8 mouse cellular contexts compared by ENCODE assay signal in genomic region chr2:31974809-31975371, GRCm38 (mm10). TPM values are rescaled to one million over a fixed set of nuclear protein-coding genes. Genes with fewer than 3 reads are reported as not detected.
DNase-seq lines count a peak whose midpoint lies in the region; ATAC-seq and TF ChIP-seq lines count a peak whose summit lies in the region.

No protein-coding gene starts in this region.

- TF ChIP-seq CTCF in gastrocnemius, adult 2 months (IDR thresholded peaks at IDR 0.05): no peak
- no peak for TF ChIP-seq CTCF in embryonic fibroblast, embryonic 13.5 days (IDR thresholded peaks at IDR 0.05; ENCODE audit: borderline replicate concordance, insufficient read depth, low read length)

- H3K36me3 ChIP-seq in liver, embryonic 11.5 days (ENCODE audit: control insufficient read depth, insufficient read depth, low read length): peaks cover 18% of the 10 kb centered on the region

- H3K27ac ChIP-seq in gastrocnemius, adult 2 months: peak overlapping the region; percentile 92
- H3K27ac ChIP-seq in embryonic fibroblast, embryonic 13.5 days (ENCODE audit: insufficient read depth, low read length): no peak overlapping the region
- H3K27ac ChIP-seq in liver, embryonic 11.5 days (ENCODE audit: low read depth, low read length): peak overlapping the region; percentile 78

- no peak for DNase-seq in gastrocnemius, adult 2 months
- DNase-seq in gastrocnemius, postnatal 4 days (ENCODE audit: low spot score in 2 of 2): no peak
- DNase-seq in 416B (ENCODE audit: low read depth): peak; percentile 51
- DNase-seq in liver, embryonic 11.5 days (ENCODE audit: low spot score): no peak
- DNase-seq in right cerebral cortex, adult 18-20 months: no peak
- DNase-seq in T-cell, adult 2 months (ENCODE audit: low spot score): no peak
- no peak for DNase-seq in testis, postnatal 10 days (ENCODE audit: low spot score)

- no peak for ATAC-seq in liver, embryonic 11.5 days (replicated peaks; ENCODE audit: low FRiP score)

- H3K4me1 ChIP-seq in embryonic fibroblast, embryonic 13.5 days (ENCODE audit: control insufficient read depth, insufficient read depth, low read length): 0 out of 2 replicates have a peak, but pooled peaks cover 4% of the 10 kb centered on the region
- peaks cover 12% of the 10 kb centered on the region for H3K4me1 ChIP-seq in liver, embryonic 11.5 days (replicated peaks; ENCODE audit: control insufficient read depth, insufficient read depth, low read length)

- no peaks in the 10 kb centered on the region for H3K27me3 ChIP-seq in liver, embryonic 11.5 days (replicated peaks; ENCODE audit: control insufficient read depth, insufficient read depth, low read length)

- intact Hi-C loops in gastrocnemius, adult 2 months (cut with DNase I): loop anchor here (5.0 kb wide), 1 partner anchor 157 kb away; no protein-coding TSS in a partner anchor

- 7% methylated on average over 13 of the region's 13 CpGs for WGBS in liver, embryonic 11.5 days

- no peaks in the 10 kb centered on the region for H3K9me3 ChIP-seq in liver, embryonic 11.5 days (ENCODE audit: control insufficient read depth, low read length)

- H3K4me2 ChIP-seq in liver, embryonic 11.5 days: peak overlapping the region; percentile 92

- peak overlapping the region; percentile 96 for H3K9ac ChIP-seq in liver, embryonic 11.5 days (ENCODE audit: low read depth, low read length)

- TF ChIP-seq POLR2A in embryonic fibroblast, embryonic 13.5 days (IDR thresholded peaks at IDR 0.05; ENCODE audit: low read depth, low read length): no peak

- H3K4me3 ChIP-seq in gastrocnemius, adult 2 months: peak overlapping the region; percentile 86
- H3K4me3 ChIP-seq in embryonic fibroblast, embryonic 13.5 days (ENCODE audit: insufficient read depth, low read length): peak overlapping the region; percentile 92
- peak overlapping the region; percentile 99 for H3K4me3 ChIP-seq in liver, embryonic 11.5 days (ENCODE audit: low read depth, low read length)

RNA-seq across cellular contexts. Expression of gene Nup214, which starts 0.7 kb away (rescaled TPM):
- 10 to 100 TPM; 21.1 to 24.3 TPM for total RNA-seq in gastrocnemius, adult 2 months (2021)
- total RNA-seq in gastrocnemius, postnatal 4 days (2021): 10 to 100 TPM; 38.9 to 43.3 TPM
- 42.3 and 60.7 TPM in 2 replicates for polyA plus RNA-seq in embryonic fibroblast, embryonic 13.5 days (2011; ENCODE audit: insufficient read length, low read depth, missing spikeins)
- 88.0 and 90.6 TPM in 2 replicates for polyA plus RNA-seq in liver, embryonic 11.5 days (2014; fragmentation: Nextera tagmentation; extraction: Ambion mirVana)

RNA-seq across cellular contexts. Expression of gene Aif1l, which starts 25.0 kb away (rescaled TPM):
- 1 to 10 TPM; 2.1 to 2.7 TPM for total RNA-seq in gastrocnemius, adult 2 months (2021)
- 10 to 100 TPM; 21.6 to 25.8 TPM for total RNA-seq in gastrocnemius, postnatal 4 days (2021)
- polyA plus RNA-seq in embryonic fibroblast, embryonic 13.5 days (2011; ENCODE audit: insufficient read length, low read depth, missing spikeins): 20.8 and 39.6 TPM in 2 replicates
- polyA plus RNA-seq in liver, embryonic 11.5 days (2014; fragmentation: Nextera tagmentation; extraction: Ambion mirVana): 14.8 and 15.6 TPM in 2 replicates

Comparison
In these comparisons a context has a peak if more than half of its experiments do, and no peak if none do; other contexts are left out.
1. RNA of gene Aif1l, which starts 25.0 kb away (total RNA-seq): 21.6 to 25.8 TPM in gastrocnemius, postnatal 4 days; 2.1 to 2.7 TPM in gastrocnemius, adult 2 months; every median in the first group is over 4 times any median in the second.
2. Peak in every context shown above with its lines, with median percentiles within 50 percentile points of each other: H3K4me3 ChIP-seq.